Mouse (Mus musculus): ENCODE data around the gene Gm20517.

GRCm38 (mm10) chr17:47688344-47688607 is 76.9 kb downstream of the Gm20517 start, which contains the start of gene Tomm6:
- TF ChIP-seq CTCF (IDR thresholded peaks at IDR 0.05; ENCODE audit: low read depth, low read length) (no peak), POLR2A (IDR thresholded peaks at IDR 0.05; ENCODE audit: insufficient read depth, low read length) (no peak)
